Mouse (Mus musculus) heart, embryonic 10.5 days (tissue): ENCODE measurements around the gene Ptprt. TPM values are rescaled to one million over a fixed set of nuclear protein-coding genes. Genes with fewer than 3 reads are reported as not detected.

ENCODE experiments used
- DNase-seq: peaks from one replicate; pipeline ENCODE4 v3.0.0-alpha.2; 2017; ENCODE audit warnings: low spot score
- H3K27ac ChIP-seq: fragments of 300-500 bp; sonication (generic); 2 replicates; pipeline ENCODE4 v1.5.1; 2016; ENCODE audit warnings: mild to moderate bottlenecking
- H3K27me3 ChIP-seq: fragments of 300-500 bp; sonication (generic); 2 replicates; pipeline ENCODE4 v1.6.1; 2016; ENCODE audit warnings: mild to moderate bottlenecking; ENCODE audit not compliant: poor library complexity, insufficient read depth, severe bottlenecking
- H3K36me3 ChIP-seq: fragments of 300-500 bp; sonication (generic); 2 replicates; pipeline ENCODE4 v1.6.1; 2016; ENCODE audit warnings: mild to moderate bottlenecking, moderate library complexity
- H3K4me1 ChIP-seq: fragments of 300-500 bp; sonication (generic); 2 replicates; pipeline ENCODE4 v1.6.1; 2016; ENCODE audit warnings: mild to moderate bottlenecking
- H3K4me3 ChIP-seq: fragments of 300-500 bp; sonication (generic); 2 replicates; pipeline ENCODE4 v1.5.1; 2016; ENCODE audit warnings: mild to moderate bottlenecking, moderate library complexity
- H3K9me3 ChIP-seq: fragments of 300-500 bp; sonication (generic); 2 replicates; pipeline ENCODE4 v1.6.1; 2016; ENCODE audit warnings: mild to moderate bottlenecking, moderate library complexity
- WGBS: fragments of 180-500 bp; shearing (Covaris S2); methylation state at CpG from one replicate; pipeline ENCODE4 v1.1.7; 2016; 5-methylcytosine and 5-hydroxymethylcytosine counted together
- polyA plus RNA-seq: library from polyadenylated mRNA; unstranded; fragments of >200 nt; fragmentation: Nextera tagmentation; extraction: Ambion mirVana; gene quantifications from 2 replicates; pipeline ENCODE4 v1.2.1, GENCODE M21; 2016

Ptprt gene
- polyA plus RNA-seq, 1 experiment from 2014 or later, result 0.51 TPM

DNA sequence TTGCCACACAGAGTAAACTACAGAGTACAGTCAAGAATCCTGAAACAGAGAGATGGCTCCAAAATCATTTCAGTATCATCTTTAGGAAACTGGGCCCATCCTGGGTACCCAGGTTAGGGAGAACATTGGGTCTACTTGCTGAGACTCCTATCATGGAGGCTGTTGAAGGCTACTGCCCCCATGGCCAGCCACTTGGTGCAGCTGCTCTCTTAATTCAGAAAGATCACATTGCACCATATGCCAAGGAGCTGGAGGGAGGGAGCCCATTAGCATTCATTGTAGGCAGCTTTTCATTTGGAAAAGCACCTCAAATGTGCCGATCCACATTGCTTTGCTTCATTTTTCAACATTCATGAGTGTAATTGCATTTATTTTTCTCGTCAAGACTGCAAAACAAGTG lies 319.1 kb downstream of the Ptprt start:
- WGBS, result 70% methylated on average over 2 of the region's 2 CpGs

DNA sequence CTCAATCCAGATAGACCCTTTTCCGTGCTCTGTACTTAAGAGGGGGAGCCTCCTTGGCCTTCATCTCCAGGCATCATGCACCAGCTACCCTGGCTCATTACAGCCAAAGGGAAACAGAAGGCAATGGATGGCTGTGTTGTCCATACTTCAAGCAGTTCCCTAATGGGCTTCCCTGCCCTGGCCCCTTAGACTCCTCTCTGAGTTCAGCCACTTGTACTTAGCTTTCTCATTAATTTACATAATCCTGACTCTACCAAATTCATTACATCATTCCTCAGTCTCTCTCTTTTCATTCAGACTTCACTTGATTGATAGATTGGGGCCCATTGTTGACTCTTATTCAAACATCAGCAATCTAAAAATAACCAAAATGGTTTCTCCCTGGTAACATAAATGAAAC lies 320.7 kb downstream of the Ptprt start:
- no peak for DNase-seq
- Histone ChIP-seq H3K27me3 (no peaks in the 10 kb centered on the region), H3K4me1 (no peaks in the 10 kb centered on the region), H3K27ac (no peak overlapping the region), H3K36me3 (no peaks in the 10 kb centered on the region), H3K4me3 (no peak overlapping the region), H3K9me3 (no peaks in the 10 kb centered on the region)
- WGBS, result 75% methylated on average over 1 of the region's 1 CpGs

More for the DNA sequence above, 319.1 kb downstream of the Ptprt start:
- Histone ChIP-seq H3K4me1 (no peaks in the 10 kb centered on the region), H3K27me3 (no peaks in the 10 kb centered on the region), H3K36me3 (no peaks in the 10 kb centered on the region), H3K4me3 (no peak overlapping the region), H3K9me3 (no peaks in the 10 kb centered on the region), H3K27ac (no peak overlapping the region)
- DNase-seq, result no peak

DNA sequence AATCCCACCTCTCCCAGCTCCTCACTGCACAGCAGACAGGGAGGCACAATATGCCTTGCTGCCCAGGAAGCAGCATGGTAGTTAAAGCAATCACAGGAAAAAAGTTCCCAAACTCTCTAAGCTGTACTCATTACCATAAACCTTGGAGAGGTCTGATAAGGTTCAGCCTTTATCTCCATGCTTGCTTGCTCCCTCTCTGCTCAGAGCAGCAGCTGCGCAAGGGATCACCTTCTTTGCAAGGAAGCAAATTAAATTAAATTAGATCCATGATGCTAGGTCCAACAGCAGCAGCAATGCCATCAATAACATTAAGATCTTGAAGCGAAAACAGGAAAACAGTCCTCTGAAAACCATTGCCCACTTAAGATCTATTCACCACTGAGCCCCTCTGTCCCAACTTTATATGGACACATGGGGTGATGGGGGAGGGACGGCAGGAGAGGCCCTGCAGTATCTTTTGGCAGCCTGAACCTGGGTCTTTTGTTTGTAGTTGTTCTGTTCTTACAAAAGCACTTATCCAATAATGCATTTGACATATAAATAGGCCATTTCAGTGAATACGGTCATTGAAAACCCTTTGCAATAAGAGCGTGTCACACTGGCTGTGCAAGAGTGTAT lies 328.8 kb downstream of the Ptprt start:
- Histone ChIP-seq H3K4me3 (no peak overlapping the region), H3K36me3 (no peaks in the 10 kb centered on the region), H3K4me1 (no peaks in the 10 kb centered on the region), H3K9me3 (no peaks in the 10 kb centered on the region), H3K27ac (no peak overlapping the region), H3K27me3 (no peaks in the 10 kb centered on the region)
- WGBS, result 67% methylated on average over 5 of the region's 5 CpGs
- no peak for DNase-seq

DNA sequence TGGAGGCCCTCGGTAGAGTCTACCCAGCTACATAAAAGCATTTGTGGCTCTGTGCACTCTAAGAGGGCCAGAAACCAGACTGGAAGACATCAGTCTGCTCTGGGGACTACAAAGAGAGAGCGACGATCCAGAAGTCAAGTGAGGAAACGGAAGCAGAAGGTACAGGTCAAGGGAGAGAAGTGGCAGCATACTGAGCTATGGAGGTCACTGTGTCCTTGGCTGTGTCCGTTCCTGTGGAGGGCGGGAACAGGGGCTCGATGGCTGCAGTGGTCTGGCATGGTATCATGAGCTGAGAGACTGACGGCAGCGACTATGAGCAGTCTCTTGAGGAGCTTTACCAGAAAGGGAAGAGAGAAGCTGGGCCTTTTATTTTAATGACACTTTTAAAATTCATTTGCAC lies 331.5 kb downstream of the Ptprt start:
- no peaks in the 10 kb centered on the region for H3K4me1 ChIP-seq
- 81% methylated on average over 9 of the region's 9 CpGs for WGBS
- no peak for DNase-seq
- no peak overlapping the region for H3K4me3 ChIP-seq
- H3K36me3 ChIP-seq, result no peaks in the 10 kb centered on the region
- H3K9me3 ChIP-seq, result no peaks in the 10 kb centered on the region
- H3K27me3 ChIP-seq, result no peaks in the 10 kb centered on the region
- H3K27ac ChIP-seq, result no peak overlapping the region

DNA sequence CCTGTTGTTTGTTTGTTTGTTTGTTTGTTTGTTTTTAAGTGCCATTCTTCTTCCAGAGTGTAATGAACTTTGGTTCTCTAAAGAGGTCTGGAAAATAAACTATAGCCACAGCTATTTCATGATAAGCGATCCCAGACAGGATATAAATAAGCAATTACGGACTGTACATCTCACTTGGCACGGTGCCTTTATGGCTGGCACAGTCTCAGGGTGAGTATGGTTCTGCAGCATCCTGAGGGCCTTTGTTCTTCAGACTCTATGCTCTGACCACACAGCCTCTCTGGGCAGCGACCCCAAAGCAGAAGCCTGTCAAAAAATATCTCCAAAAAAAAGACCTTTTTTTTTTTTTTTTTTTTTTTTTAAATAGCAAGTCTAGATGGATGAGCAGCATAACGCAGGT lies 338.5 kb downstream of the Ptprt start:
- Histone ChIP-seq H3K36me3 (no peaks in the 10 kb centered on the region), H3K9me3 (peaks cover 4% of the 10 kb centered on the region; the same call in 1 of the 2 replicates), H3K27me3 (no peaks in the 10 kb centered on the region), H3K4me3 (no peak overlapping the region), H3K4me1 (no peaks in the 10 kb centered on the region), H3K27ac (no peak overlapping the region)
- WGBS, result 86% methylated on average over 5 of the region's 5 CpGs
- DNase-seq, result no peak

DNA sequence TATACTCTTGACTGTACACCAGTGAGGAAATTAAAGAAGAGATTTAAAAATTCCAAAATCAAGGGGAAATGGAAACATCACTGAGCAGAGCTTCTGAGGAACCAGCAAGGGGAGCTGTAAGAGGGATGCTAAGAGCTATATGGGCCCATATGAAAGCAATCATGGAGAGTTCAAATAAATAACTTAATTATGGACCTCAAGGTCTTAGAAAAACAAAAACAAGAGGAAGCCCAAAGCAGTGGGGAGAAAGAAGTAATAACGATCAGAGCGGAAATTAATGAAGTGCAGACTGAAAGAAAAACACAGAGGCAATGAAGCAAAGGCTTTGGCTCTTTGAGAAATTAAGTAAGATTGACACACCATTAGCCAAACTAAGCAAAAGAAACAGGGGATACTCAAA lies 353.0 kb downstream of the Ptprt start:
- WGBS, result 84% methylated on average over 2 of the region's 2 CpGs
- H3K9me3 ChIP-seq, result no peaks in the 10 kb centered on the region
- no peak overlapping the region for H3K27ac ChIP-seq
- no peak overlapping the region for H3K4me3 ChIP-seq
- H3K4me1 ChIP-seq, result peaks cover 7% of the 10 kb centered on the region; the same call in 1 of the 2 replicates
- no peaks in the 10 kb centered on the region for H3K27me3 ChIP-seq
- no peak for DNase-seq
- no peaks in the 10 kb centered on the region for H3K36me3 ChIP-seq

DNA sequence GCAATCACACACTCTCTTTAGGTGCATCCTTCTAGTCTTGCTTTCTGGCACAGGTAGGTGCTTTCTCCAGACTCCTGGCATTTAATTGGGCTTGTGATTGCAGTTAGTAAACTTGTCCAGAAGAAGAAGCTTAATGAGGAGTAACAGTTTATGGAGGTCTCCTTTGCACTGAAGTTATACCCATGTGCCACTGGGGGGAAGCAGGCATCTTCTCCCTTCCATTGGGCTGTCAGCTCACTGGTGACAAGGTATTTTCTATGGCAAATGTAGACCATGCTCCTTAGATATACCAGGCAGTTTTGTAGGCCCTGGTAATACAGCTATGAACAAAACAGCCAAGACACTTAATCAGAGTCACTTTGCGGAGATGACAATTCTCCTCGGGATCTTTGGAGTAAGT lies 366.9 kb downstream of the Ptprt start:
- no peaks in the 10 kb centered on the region for H3K9me3 ChIP-seq
- no peak for DNase-seq
- no peaks in the 10 kb centered on the region for H3K4me1 ChIP-seq
- no peaks in the 10 kb centered on the region for H3K36me3 ChIP-seq
- WGBS, result 82% methylated on average over 2 of the region's 2 CpGs
- no peak overlapping the region for H3K4me3 ChIP-seq
- no peaks in the 10 kb centered on the region for H3K27me3 ChIP-seq
- no peak overlapping the region for H3K27ac ChIP-seq

DNA sequence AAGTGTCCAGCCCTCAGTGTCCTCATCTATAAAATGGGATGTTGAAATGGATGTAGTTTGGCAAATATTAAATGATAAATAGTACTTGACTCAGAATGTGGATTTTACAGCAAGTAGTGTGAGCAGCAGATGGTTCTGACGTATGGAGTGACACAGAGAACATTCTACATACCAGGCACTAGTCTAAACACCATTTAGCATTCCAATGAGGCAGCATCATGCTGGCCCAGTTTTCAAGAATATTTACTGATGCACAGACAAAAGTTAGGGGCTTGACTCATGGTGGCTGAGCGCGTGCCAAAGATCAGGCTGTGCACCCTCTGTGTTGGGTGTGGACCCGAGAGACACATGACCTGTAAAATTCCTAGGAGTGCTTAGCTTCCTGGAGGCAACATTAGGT lies 378.3 kb downstream of the Ptprt start:
- H3K36me3 ChIP-seq, result no peaks in the 10 kb centered on the region
- no peak overlapping the region for H3K4me3 ChIP-seq
- H3K27me3 ChIP-seq, result no peaks in the 10 kb centered on the region
- WGBS, result 81% methylated on average over 4 of the region's 4 CpGs
- H3K27ac ChIP-seq, result no peak overlapping the region
- no peak for DNase-seq
- H3K9me3 ChIP-seq, result peaks cover 3% of the 10 kb centered on the region; the same call in 1 of the 2 replicates
- H3K4me1 ChIP-seq, result no peaks in the 10 kb centered on the region

DNA sequence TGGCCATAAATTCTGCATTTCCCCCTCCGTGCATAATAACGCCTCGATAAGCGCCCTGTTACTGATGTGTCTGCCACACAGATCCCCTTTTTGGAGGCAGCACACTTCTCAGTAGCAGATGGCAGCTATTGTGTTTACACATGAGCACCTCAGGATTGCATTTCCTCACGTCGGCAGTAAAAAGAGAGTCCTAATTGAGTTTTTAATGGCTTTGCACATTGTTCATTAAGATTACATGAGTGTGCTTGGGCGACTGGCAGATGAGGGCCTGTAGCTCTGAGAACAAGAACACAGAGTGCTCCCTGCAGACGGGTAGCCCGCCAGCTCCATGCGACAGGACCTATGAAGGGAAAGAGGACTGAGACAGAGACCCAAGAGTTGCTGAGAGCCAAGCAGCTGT lies 378.8 kb downstream of the Ptprt start:
- WGBS, result 87% methylated on average over 10 of the region's 10 CpGs
- no peak overlapping the region for H3K4me3 ChIP-seq
- H3K9me3 ChIP-seq, result peaks cover 3% of the 10 kb centered on the region; the same call in 1 of the 2 replicates
- no peak overlapping the region for H3K27ac ChIP-seq
- no peaks in the 10 kb centered on the region for H3K4me1 ChIP-seq
- H3K27me3 ChIP-seq, result no peaks in the 10 kb centered on the region
- H3K36me3 ChIP-seq, result no peaks in the 10 kb centered on the region
- no peak for DNase-seq

DNA sequence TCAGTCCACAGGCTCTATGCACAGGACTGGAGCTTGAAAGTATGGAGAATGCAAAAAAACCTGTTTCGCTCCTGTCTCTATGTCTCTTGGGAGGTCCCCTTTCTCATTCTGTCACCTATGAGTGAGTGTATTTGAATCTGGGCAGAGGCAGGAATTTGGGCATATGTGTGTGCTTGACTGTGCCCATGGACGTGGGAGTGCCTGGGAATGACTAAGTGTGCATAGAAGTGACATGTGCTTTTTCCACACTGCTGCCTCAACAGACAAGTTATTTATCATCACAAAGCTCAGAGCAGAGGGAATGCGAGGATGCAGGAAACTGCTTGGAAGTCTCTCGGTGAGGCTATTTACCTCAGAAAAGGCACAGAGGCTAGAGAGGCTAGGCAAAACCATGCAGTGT lies 387.1 kb downstream of the Ptprt start:
- no peak for DNase-seq
- Histone ChIP-seq H3K27ac (no peak overlapping the region), H3K27me3 (no peaks in the 10 kb centered on the region), H3K9me3 (no peaks in the 10 kb centered on the region), H3K4me3 (no peak overlapping the region), H3K4me1 (no peaks in the 10 kb centered on the region), H3K36me3 (no peaks in the 10 kb centered on the region)
- WGBS, result 74% methylated on average over 4 of the region's 4 CpGs

DNA sequence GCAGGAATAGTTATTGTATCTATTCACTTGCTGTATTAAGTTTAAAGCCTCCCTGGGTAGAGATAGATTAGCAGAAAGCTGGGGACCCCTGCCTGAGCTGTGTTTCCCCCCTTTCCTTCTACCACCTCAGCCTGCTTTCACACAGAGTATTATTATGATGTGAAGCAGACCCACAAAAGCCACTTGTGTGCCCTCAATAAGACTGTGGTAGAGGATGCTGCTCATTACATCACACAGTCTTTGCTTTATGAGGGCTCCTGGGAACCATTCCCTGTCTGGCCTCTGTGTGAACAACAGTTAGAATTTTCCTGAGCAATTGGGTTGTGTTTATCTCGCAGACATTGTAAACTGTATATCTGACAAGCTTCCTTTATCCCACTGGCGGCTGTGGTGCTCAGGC lies 409.7 kb downstream of the Ptprt start:
- DNase-seq, result peak; percentile 50

DNA sequence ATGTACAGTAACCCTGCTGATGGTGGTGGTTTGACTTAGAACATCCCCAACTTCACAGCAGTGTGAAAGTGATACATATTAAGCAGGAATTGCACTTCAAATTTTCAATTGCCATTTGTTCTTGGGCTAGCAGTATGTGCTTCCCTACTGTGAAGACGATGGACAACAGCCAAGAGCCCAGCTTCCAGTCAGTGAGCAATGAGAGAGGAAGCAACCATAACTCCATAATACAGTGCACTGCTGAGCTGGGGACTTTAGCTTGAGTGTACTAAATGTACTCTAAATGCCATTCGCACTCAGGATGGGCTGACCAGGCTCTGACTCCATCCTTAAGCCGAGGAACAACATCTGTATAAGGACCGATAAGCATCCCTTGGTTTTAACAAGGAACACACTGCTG lies 412.7 kb downstream of the Ptprt start:
- no peak overlapping the region for H3K4me3 ChIP-seq
- peak; percentile 24 for DNase-seq
- H3K9me3 ChIP-seq, result no peaks in the 10 kb centered on the region
- H3K4me1 ChIP-seq, result no peaks in the 10 kb centered on the region
- 84% methylated on average over 4 of the region's 4 CpGs for WGBS
- no peak overlapping the region for H3K27ac ChIP-seq
- H3K27me3 ChIP-seq, result no peaks in the 10 kb centered on the region
- H3K36me3 ChIP-seq, result no peaks in the 10 kb centered on the region

More for the DNA sequence above, 409.7 kb downstream of the Ptprt start:
- no peaks in the 10 kb centered on the region for H3K9me3 ChIP-seq
- H3K27ac ChIP-seq, result no peak overlapping the region
- no peaks in the 10 kb centered on the region for H3K27me3 ChIP-seq
- H3K4me1 ChIP-seq, result no peaks in the 10 kb centered on the region
- no peaks in the 10 kb centered on the region for H3K36me3 ChIP-seq
- no peak overlapping the region for H3K4me3 ChIP-seq
- 80% methylated on average over 2 of the region's 2 CpGs for WGBS

DNA sequence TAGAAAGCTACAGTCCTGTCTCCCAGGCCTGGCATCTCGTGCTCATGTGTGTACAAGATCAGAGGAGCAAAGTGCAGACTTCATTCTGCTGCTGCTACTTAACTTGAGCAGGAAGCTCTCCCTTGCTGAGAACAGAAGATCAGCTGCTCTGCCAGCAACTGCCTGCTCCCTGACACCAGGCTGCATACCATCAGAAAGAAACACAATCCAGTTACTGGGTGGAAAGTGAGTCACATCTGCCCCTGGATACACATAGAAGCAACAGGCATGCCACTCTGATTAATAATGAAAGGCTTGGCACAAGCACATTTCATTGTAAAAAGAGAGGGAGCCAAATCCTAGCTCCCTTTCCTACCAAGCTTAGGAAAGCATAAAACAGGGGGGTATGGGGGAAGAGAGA lies 438.5 kb downstream of the Ptprt start:
- H3K4me3 ChIP-seq, result no peak overlapping the region
- 74% methylated on average over 1 of the region's 1 CpGs for WGBS
- no peaks in the 10 kb centered on the region for H3K4me1 ChIP-seq
- H3K36me3 ChIP-seq, result no peaks in the 10 kb centered on the region
- DNase-seq, result no peak
- no peaks in the 10 kb centered on the region for H3K27me3 ChIP-seq
- no peak overlapping the region for H3K27ac ChIP-seq
- no peaks in the 10 kb centered on the region for H3K9me3 ChIP-seq

DNA sequence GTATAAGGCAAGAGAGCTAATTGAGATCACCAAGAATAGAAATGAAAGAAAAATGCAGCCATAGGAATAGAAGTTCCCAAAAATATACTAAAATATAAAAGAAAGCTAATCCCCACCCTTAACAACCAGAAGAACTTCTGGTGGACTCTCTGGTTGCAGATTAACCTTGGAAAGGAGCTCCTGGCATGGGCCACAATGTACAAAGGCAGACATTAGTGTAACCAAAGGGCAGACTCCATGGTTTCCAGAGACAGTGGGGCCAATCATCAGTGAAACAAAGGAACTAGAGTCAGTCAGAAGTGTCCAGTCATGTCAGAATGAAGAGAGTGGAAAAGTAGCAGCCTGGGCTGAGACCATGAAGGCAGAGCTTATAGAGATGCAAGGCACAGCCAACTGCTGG lies 440.4 kb downstream of the Ptprt start:
- DNase-seq, result no peak
- Histone ChIP-seq H3K27ac (no peak overlapping the region), H3K4me1 (peaks cover 6% of the 10 kb centered on the region; the same call in 1 of the 2 replicates), H3K4me3 (no peak overlapping the region), H3K9me3 (no peaks in the 10 kb centered on the region), H3K27me3 (no peaks in the 10 kb centered on the region), H3K36me3 (no peaks in the 10 kb centered on the region)
